Mouse (Mus musculus): ENCODE measurements around the gene Lman1l. TPM values are rescaled to one million over a fixed set of nuclear protein-coding genes. Genes with fewer than 3 reads are reported as not detected.

Lman1l gene
- polyA plus RNA-seq, 1 experiment from 2014 or later = not detected

DNA sequence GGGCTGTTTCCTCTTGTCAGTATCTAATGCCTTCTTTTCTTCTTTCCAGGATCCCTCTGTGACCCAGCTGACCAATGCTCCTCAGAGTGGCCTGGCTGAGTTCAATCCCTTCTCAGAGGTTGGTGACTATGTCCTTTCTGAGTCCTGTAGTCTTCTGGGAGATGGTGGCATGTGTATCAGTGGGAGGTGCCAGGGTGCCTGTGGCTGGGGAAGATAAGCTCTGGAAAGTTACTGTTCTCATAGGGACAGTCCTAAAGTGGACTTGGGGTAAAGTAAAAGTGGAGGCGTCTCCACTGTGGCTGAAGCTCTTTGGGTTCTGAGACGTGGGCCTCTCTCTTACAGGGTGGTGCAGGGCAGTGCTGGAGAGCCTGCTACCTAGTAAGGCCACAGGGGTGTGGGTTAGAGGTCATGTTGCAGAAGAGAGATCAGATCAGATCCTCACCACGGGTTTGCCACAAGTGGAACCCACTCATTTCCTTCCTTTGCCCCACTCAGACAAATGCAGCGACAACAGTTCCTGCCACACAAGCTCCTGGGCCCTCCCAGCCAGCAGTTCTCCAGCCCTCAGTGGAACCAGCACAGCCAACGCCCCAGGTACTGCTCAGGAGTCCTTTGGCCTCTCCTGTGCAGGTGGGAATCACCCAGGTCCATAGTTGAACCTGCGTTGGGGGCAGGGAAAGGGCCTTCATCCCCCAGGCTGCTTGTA, 43.3 kb downstream of the Lman1l start:
- Histone ChIP-seq H3K36me3 (replicated peaks; ENCODE audit: control insufficient read depth, insufficient read depth) (peaks cover 55% of the 10 kb centered on the region), H3K4me2 (replicated peaks) (no peak overlapping the region), H3K9ac (no peak overlapping the region), H3K4me1 (replicated peaks; ENCODE audit: control insufficient read depth, insufficient read depth, low read length) (no peaks in the 10 kb centered on the region), H3K27ac (no peak overlapping the region), H3K27me3 (ENCODE audit: control insufficient read depth, insufficient read depth, low read length) (no peaks in the 10 kb centered on the region), H3K4me3 (replicated peaks; ENCODE audit: low read length) (no peak overlapping the region), H3K9me3 (ENCODE audit: control insufficient read depth, low read length) (no peaks in the 10 kb centered on the region)
- WGBS = 81% methylated on average over 6 of the region's 6 CpGs
- DNase-seq (ENCODE audit: low spot score) (no peak), ATAC-seq (ENCODE audit: low FRiP score) (no peak)

DNA sequence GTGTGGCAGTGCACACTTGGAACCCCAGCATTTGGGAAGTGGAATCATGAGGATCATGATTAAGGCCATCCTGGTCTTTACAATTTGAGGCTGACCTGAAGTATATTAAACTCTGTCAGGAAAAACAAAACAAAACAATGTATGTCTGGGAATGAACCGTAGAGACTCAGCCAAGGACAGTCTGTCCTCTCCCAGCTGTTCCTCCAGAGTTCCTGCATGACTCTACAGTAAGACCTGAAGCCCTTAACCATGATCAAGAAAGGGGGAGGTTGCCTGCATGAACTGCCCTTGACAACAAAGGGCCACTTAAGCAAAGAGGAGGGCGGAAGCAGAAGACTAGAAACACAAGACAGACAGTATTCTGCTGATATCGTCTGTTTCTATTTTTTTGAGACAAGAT, 45.0 kb downstream of the Lman1l start:
- H3K9me3 ChIP-seq (ENCODE audit: control insufficient read depth, low read length) = no peaks in the 10 kb centered on the region
- no peak for DNase-seq (ENCODE audit: low spot score)
- H3K36me3 ChIP-seq (replicated peaks; ENCODE audit: control insufficient read depth, insufficient read depth) = peaks cover 52% of the 10 kb centered on the region

GRCm38 (mm10) chr9:57574397-57574796, 46.2 kb downstream of the Lman1l start:
- Histone ChIP-seq H3K9ac (no peak overlapping the region), H3K27me3 (ENCODE audit: control insufficient read depth, insufficient read depth, low read length) (no peaks in the 10 kb centered on the region), H3K9me3 (ENCODE audit: control insufficient read depth, low read length) (no peaks in the 10 kb centered on the region), H3K27ac (no peak overlapping the region), H3K4me2 (replicated peaks) (no peak overlapping the region), H3K36me3 (replicated peaks; ENCODE audit: control insufficient read depth, insufficient read depth) (peaks cover 48% of the 10 kb centered on the region), H3K4me3 (replicated peaks; ENCODE audit: low read length) (no peak overlapping the region), H3K4me1 (replicated peaks; ENCODE audit: control insufficient read depth, insufficient read depth, low read length) (no peaks in the 10 kb centered on the region)
- no peak for ATAC-seq (ENCODE audit: low FRiP score)
- no peak for DNase-seq (ENCODE audit: low spot score)

More for the DNA sequence above, 45.0 kb downstream of the Lman1l start:
- no peak for ATAC-seq (ENCODE audit: low FRiP score)
- Histone ChIP-seq H3K27ac (no peak overlapping the region), H3K4me1 (replicated peaks; ENCODE audit: control insufficient read depth, insufficient read depth, low read length) (no peaks in the 10 kb centered on the region), H3K27me3 (ENCODE audit: control insufficient read depth, insufficient read depth, low read length) (no peaks in the 10 kb centered on the region), H3K4me3 (replicated peaks; ENCODE audit: low read length) (no peak overlapping the region), H3K9ac (no peak overlapping the region), H3K4me2 (replicated peaks) (no peak overlapping the region)
- 86% methylated on average over 3 of the region's 3 CpGs for WGBS

DNA sequence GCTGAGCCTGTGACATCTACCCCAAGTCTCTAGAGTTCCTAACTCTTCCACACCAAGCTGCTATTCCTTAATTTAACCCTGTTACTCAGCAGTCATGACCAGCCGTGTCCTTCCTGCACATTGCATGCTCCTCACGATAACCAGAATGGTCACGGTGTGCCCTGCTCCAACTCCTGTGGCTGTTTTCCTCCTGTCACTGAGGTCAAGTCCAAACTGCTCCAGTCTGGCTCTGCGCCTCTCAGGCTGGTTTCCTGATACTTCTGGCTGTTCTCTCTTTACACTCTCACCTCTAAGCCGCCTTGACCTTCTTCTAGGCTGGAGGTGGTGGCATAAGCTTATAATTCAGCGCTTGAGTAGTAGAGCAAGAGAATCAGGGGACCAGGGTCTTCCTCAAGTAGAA, 52.1 kb downstream of the Lman1l start:
- Histone ChIP-seq H3K36me3 (replicated peaks; ENCODE audit: control insufficient read depth, insufficient read depth) (peaks cover 39% of the 10 kb centered on the region), H3K9me3 (ENCODE audit: control insufficient read depth, low read length) (no peaks in the 10 kb centered on the region), H3K27me3 (ENCODE audit: control insufficient read depth, insufficient read depth, low read length) (no peaks in the 10 kb centered on the region), H3K4me1 (replicated peaks; ENCODE audit: control insufficient read depth, insufficient read depth, low read length) (no peaks in the 10 kb centered on the region), H3K4me3 (replicated peaks; ENCODE audit: low read length) (no peak overlapping the region), H3K27ac (no peak overlapping the region), H3K9ac (no peak overlapping the region), H3K4me2 (replicated peaks) (no peak overlapping the region)
- 98% methylated on average over 6 of the region's 6 CpGs for WGBS
- ATAC-seq (ENCODE audit: low FRiP score) (no peak), DNase-seq (ENCODE audit: low spot score) (no peak)

DNA sequence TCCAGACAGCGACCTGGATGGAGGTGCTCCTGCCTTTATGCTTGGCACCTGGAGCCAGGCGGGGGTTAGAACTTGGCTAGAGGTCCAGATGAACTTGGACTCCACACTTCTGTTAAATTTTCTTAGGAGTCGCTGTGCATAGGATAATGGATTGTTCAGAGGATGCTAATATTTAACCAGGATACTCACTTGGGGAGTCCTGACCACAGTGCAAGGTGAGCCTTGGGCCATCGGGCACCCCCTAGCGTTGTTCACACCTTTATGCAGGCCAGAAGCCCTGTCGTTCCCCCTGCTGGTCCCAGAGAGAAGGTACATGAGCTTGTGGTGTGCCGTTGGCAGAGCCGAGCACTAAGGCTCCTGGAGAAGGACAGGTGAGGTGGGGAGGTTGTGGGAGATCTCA, 53.7 kb downstream of the Lman1l start:
- ATAC-seq (ENCODE audit: low FRiP score) (no peak), DNase-seq (ENCODE audit: low spot score) (no peak)
- Histone ChIP-seq H3K9ac (no peak overlapping the region), H3K4me3 (replicated peaks; ENCODE audit: low read length) (no peak overlapping the region), H3K9me3 (ENCODE audit: control insufficient read depth, low read length) (no peaks in the 10 kb centered on the region), H3K36me3 (replicated peaks; ENCODE audit: control insufficient read depth, insufficient read depth) (peaks cover 34% of the 10 kb centered on the region), H3K4me1 (replicated peaks; ENCODE audit: control insufficient read depth, insufficient read depth, low read length) (peaks cover 5% of the 10 kb centered on the region), H3K4me2 (replicated peaks) (no peak overlapping the region), H3K27me3 (ENCODE audit: control insufficient read depth, insufficient read depth, low read length) (no peaks in the 10 kb centered on the region), H3K27ac (no peak overlapping the region)
- WGBS = 59% methylated on average over 8 of the region's 8 CpGs

- 50% methylated on average over 10 of the region's 10 CpGs for WGBS
Observed at GRCm38 (mm10) chr9:57565741-57566221, 54.8 kb downstream of the Lman1l start.

GRCm38 (mm10) chr9:57564609-57565008, 56.0 kb downstream of the Lman1l start:
- no peaks in the 10 kb centered on the region for H3K9me3 ChIP-seq (ENCODE audit: control insufficient read depth, low read length)
- no peak overlapping the region for H3K27ac ChIP-seq
- H3K36me3 ChIP-seq (replicated peaks; ENCODE audit: control insufficient read depth, insufficient read depth) = peaks cover 17% of the 10 kb centered on the region
- no peak overlapping the region for H3K4me2 ChIP-seq (replicated peaks)
- no peak overlapping the region for H3K9ac ChIP-seq
- DNase-seq (ENCODE audit: low spot score) (no peak), ATAC-seq (ENCODE audit: low FRiP score) (no peak)
- H3K4me3 ChIP-seq (replicated peaks; ENCODE audit: low read length) = no peak overlapping the region
- H3K27me3 ChIP-seq (ENCODE audit: control insufficient read depth, insufficient read depth, low read length) = no peaks in the 10 kb centered on the region
- 88% methylated on average over 6 of the region's 6 CpGs for WGBS
- H3K4me1 ChIP-seq (replicated peaks; ENCODE audit: control insufficient read depth, insufficient read depth, low read length) = peaks cover 17% of the 10 kb centered on the region

More at GRCm38 (mm10) chr9:57565741-57566221, 54.8 kb downstream of the Lman1l start:
- DNase-seq (ENCODE audit: low spot score) (no peak), ATAC-seq (ENCODE audit: low FRiP score) (no peak)
- Histone ChIP-seq H3K9ac (no peak overlapping the region), H3K9me3 (ENCODE audit: control insufficient read depth, low read length) (no peaks in the 10 kb centered on the region), H3K36me3 (replicated peaks; ENCODE audit: control insufficient read depth, insufficient read depth) (peaks cover 26% of the 10 kb centered on the region), H3K4me3 (replicated peaks; ENCODE audit: low read length) (no peak overlapping the region), H3K27me3 (ENCODE audit: control insufficient read depth, insufficient read depth, low read length) (no peaks in the 10 kb centered on the region), H3K27ac (peak overlapping the region; percentile 67), H3K4me1 (replicated peaks; ENCODE audit: control insufficient read depth, insufficient read depth, low read length) (peaks cover 12% of the 10 kb centered on the region), H3K4me2 (replicated peaks) (no peak overlapping the region)

GRCm38 (mm10) chr9:57562896-57563372, 57.6 kb downstream of the Lman1l start:
- DNase-seq (ENCODE audit: low spot score) (no peak), ATAC-seq (ENCODE audit: low FRiP score) (no peak)
- Histone ChIP-seq H3K4me1 (replicated peaks; ENCODE audit: control insufficient read depth, insufficient read depth, low read length) (peaks cover 17% of the 10 kb centered on the region), H3K4me3 (replicated peaks; ENCODE audit: low read length) (no peak overlapping the region), H3K9me3 (ENCODE audit: control insufficient read depth, low read length) (no peaks in the 10 kb centered on the region), H3K36me3 (replicated peaks; ENCODE audit: control insufficient read depth, insufficient read depth) (peaks cover 2% of the 10 kb centered on the region; the same call in 1 of the 2 replicates), H3K27me3 (ENCODE audit: control insufficient read depth, insufficient read depth, low read length) (no peaks in the 10 kb centered on the region), H3K9ac (no peak overlapping the region), H3K27ac (no peak overlapping the region), H3K4me2 (replicated peaks) (0 out of 2 replicates have a peak overlapping the region, but pooled peaks have one; percentile 1)
- WGBS = 90% methylated on average over 4 of the region's 4 CpGs

GRCm38 (mm10) chr9:57561711-57562099, 58.9 kb downstream of the Lman1l start:
- Histone ChIP-seq H3K4me3 (replicated peaks; ENCODE audit: low read length) (peak overlapping the region; percentile 49), H3K4me1 (replicated peaks; ENCODE audit: control insufficient read depth, insufficient read depth, low read length) (peaks cover 17% of the 10 kb centered on the region), H3K27me3 (ENCODE audit: control insufficient read depth, insufficient read depth, low read length) (no peaks in the 10 kb centered on the region), H3K36me3 (replicated peaks; ENCODE audit: control insufficient read depth, insufficient read depth) (no peaks in the 10 kb centered on the region), H3K4me2 (replicated peaks) (peak overlapping the region; percentile 87), H3K9ac (peak overlapping the region; percentile 62; the same call in 1 of the 2 replicates), H3K9me3 (ENCODE audit: control insufficient read depth, low read length) (no peaks in the 10 kb centered on the region), H3K27ac (no peak overlapping the region)
- WGBS = 83% methylated on average over 13 of the region's 13 CpGs
- DNase-seq (ENCODE audit: low spot score) (no peak), ATAC-seq (ENCODE audit: low FRiP score) (no peak)
